Mouse (Mus musculus) ES-Bruce4 (cell line): ENCODE results near the gene Nav3. TPM values are rescaled to one million over a fixed set of nuclear protein-coding genes. Genes with fewer than 3 reads are reported as not detected.

Experiments used
- H3K27ac ChIP-seq: 2 replicates; pipeline ENCODE4 v1.5.1; 2012; ENCODE audit warnings: low read length, inconsistent platforms; ENCODE audit not compliant: insufficient read depth
- H3K27me3 ChIP-seq: 2 replicates; pipeline ENCODE4 v1.6.1; 2012; ENCODE audit warnings: mild to moderate bottlenecking, low read length, inconsistent platforms; ENCODE audit not compliant: control insufficient read depth, poor library complexity, insufficient read depth, severe bottlenecking
- H3K36me3 ChIP-seq: 2 replicates; pipeline ENCODE4 v1.6.1; 2012; ENCODE audit warnings: inconsistent platforms, mild to moderate bottlenecking, low read length, moderate library complexity; ENCODE audit not compliant: control insufficient read depth, poor library complexity, insufficient read depth, severe bottlenecking
- H3K4me1 ChIP-seq: one replicate; pipeline ENCODE4 v1.8.1; 2011; ENCODE audit warnings: low read length; ENCODE audit not compliant: control insufficient read depth, insufficient read depth
- H3K4me3 ChIP-seq: 2 replicates; pipeline ENCODE4 v1.5.1; 2011; ENCODE audit warnings: low read depth, mild to moderate bottlenecking, low read length
- H3K9ac ChIP-seq: 2 replicates; pipeline ENCODE4 v1.6.1; 2012; ENCODE audit warnings: low read depth, mild to moderate bottlenecking, inconsistent platforms; ENCODE audit not compliant: poor library complexity, severe bottlenecking
- H3K9me3 ChIP-seq: replicated peaks from 2 replicates; pipeline ENCODE4 v1.6.1; 2012; ENCODE audit warnings: mild to moderate bottlenecking, low read length, inconsistent platforms; ENCODE audit not compliant: control insufficient read depth, poor library complexity, insufficient read depth, severe bottlenecking
- CTCF ChIP-seq: IDR thresholded peaks from one replicate; pipeline ENCODE4 v1.8.1; 2011; ENCODE audit warnings: low read depth, low read length
- EP300 ChIP-seq: IDR thresholded peaks from 2 replicates; pipeline ENCODE4 v1.6.1; 2011; ENCODE audit warnings: low read depth, low read length; ENCODE audit not compliant: insufficient read depth
- POLR2A ChIP-seq: IDR thresholded peaks from one replicate; pipeline ENCODE4 v1.8.1; 2011; ENCODE audit warnings: low read length; ENCODE audit not compliant: insufficient read depth
- polyA plus RNA-seq: library from polyadenylated mRNA; stranded (reverse); fragments of >200 nt; gene quantifications from 2 replicates; pipeline ENCODE4 v1.2.4, GENCODE M21; 2011; ENCODE audit warnings: low read depth; ENCODE audit not compliant: missing spikeins, insufficient read depth, insufficient read length

Nav3 gene
- polyA plus RNA-seq, 1 experiment: 0.36 TPM

GRCm38 (mm10) chr10:110469445-110469844, 13.4 kb upstream of the Nav3 start:
- TF ChIP-seq CTCF (no peak), POLR2A (no peak), EP300 (no peak)
- Histone ChIP-seq H3K36me3 (no peaks in the 10 kb centered on the region), H3K9me3 (no peaks in the 10 kb centered on the region), H3K27ac (no peak overlapping the region), H3K9ac (no peak overlapping the region), H3K4me3 (no peak overlapping the region), H3K4me1 (no peaks in the 10 kb centered on the region), H3K27me3 (no peaks in the 10 kb centered on the region)

- peaks cover 6% of the 10 kb centered on the region for H3K27me3 ChIP-seq
- TF ChIP-seq EP300: no peak
- TF ChIP-seq CTCF: no peak
- TF ChIP-seq POLR2A: no peak
- H3K4me1 ChIP-seq: no peaks in the 10 kb centered on the region
- H3K9ac ChIP-seq: peak overlapping the region; percentile 42
- no peaks in the 10 kb centered on the region for H3K9me3 ChIP-seq
- no peak overlapping the region for H3K27ac ChIP-seq
- peak overlapping the region; percentile 62 for H3K4me3 ChIP-seq
- H3K36me3 ChIP-seq: no peaks in the 10 kb centered on the region
Measured at GRCm38 (mm10) chr10:110455063-110455837, 754 bp downstream of the Nav3 start.

GRCm38 (mm10) chr10:110453566-110453965, 2.4 kb downstream of the Nav3 start:
- H3K9ac ChIP-seq: no peak overlapping the region
- H3K27ac ChIP-seq: no peak overlapping the region
- H3K27me3 ChIP-seq: peaks cover 6% of the 10 kb centered on the region
- H3K4me3 ChIP-seq: no peak overlapping the region
- no peaks in the 10 kb centered on the region for H3K9me3 ChIP-seq
- H3K4me1 ChIP-seq: no peaks in the 10 kb centered on the region
- H3K36me3 ChIP-seq: no peaks in the 10 kb centered on the region
- TF ChIP-seq CTCF (no peak), EP300 (no peak), POLR2A (no peak)

- H3K9me3 ChIP-seq: no peaks in the 10 kb centered on the region
- no peak overlapping the region for H3K4me3 ChIP-seq
- H3K27me3 ChIP-seq: no peaks in the 10 kb centered on the region
- no peak overlapping the region for H3K9ac ChIP-seq
- no peak overlapping the region for H3K27ac ChIP-seq
- no peaks in the 10 kb centered on the region for H3K36me3 ChIP-seq
- TF ChIP-seq POLR2A: no peak
- TF ChIP-seq EP300: no peak
- no peak for TF ChIP-seq CTCF
- H3K4me1 ChIP-seq: no peaks in the 10 kb centered on the region
Measured at GRCm38 (mm10) chr10:110440396-110440795, 15.6 kb downstream of the Nav3 start.

GRCm38 (mm10) chr10:110431078-110431477, 24.9 kb downstream of the Nav3 start:
- Histone ChIP-seq H3K36me3 (no peaks in the 10 kb centered on the region), H3K27me3 (no peaks in the 10 kb centered on the region), H3K4me3 (no peak overlapping the region), H3K9me3 (no peaks in the 10 kb centered on the region), H3K9ac (no peak overlapping the region), H3K4me1 (no peaks in the 10 kb centered on the region), H3K27ac (no peak overlapping the region)
- no peak for TF ChIP-seq EP300
- no peak for TF ChIP-seq CTCF
- TF ChIP-seq POLR2A: no peak

- no peak for TF ChIP-seq CTCF
- TF ChIP-seq POLR2A: no peak
- TF ChIP-seq EP300: no peak
- no peak overlapping the region for H3K27ac ChIP-seq
Measured at GRCm38 (mm10) chr10:110429578-110429977, 26.4 kb downstream of the Nav3 start.

More at GRCm38 (mm10) chr10:110429578-110429977, 26.4 kb downstream of the Nav3 start:
- Histone ChIP-seq H3K27me3 (no peaks in the 10 kb centered on the region), H3K4me1 (no peaks in the 10 kb centered on the region), H3K9ac (no peak overlapping the region), H3K4me3 (no peak overlapping the region), H3K9me3 (no peaks in the 10 kb centered on the region), H3K36me3 (no peaks in the 10 kb centered on the region)
